Mouse (Mus musculus): ENCODE data around the gene Rsad1.

Gene Rsad1

DNA sequence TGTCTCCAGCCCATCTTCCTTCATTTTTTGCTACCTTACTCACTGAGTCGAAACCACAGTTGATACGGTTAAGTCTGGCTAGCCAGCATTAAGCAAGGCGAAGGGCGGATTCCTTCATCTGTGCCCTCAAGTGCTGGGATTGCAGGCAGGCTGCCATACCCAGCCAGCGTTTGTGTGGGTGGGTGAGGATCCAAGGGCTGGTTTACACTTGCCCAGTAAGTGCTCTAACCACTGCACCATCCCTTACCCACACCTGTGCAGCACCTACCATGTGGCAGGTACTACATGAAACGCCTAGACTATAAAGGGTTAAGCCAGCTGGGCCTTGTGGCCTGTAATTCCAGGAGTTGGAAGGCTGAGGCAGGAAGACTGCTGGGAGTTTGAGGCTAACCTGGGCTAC, 1.8 kb downstream of the Rsad1 start:
- DNase-seq, result peak in 1 of 2 experiments; percentile 35

DNA sequence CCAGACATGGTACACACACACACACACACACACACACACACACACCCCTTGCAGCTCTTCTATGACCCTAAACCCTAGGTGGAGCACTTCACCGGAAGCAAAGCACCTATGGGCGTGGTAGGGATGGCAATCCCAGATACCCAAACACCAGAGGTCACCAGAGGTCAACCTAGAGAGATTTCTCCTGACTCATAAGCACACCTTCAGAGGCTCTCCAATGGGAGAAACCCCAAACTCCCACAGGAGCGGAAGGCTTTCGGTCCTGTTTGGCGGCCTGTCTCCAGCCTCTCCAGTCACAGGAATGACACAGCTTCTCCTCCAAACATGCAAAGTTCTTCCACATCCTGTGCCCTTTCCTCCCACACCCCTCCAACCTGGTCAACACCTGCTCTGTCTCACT, 2.7 kb downstream of the Rsad1 start:
- DNase-seq, result no peak

DNA sequence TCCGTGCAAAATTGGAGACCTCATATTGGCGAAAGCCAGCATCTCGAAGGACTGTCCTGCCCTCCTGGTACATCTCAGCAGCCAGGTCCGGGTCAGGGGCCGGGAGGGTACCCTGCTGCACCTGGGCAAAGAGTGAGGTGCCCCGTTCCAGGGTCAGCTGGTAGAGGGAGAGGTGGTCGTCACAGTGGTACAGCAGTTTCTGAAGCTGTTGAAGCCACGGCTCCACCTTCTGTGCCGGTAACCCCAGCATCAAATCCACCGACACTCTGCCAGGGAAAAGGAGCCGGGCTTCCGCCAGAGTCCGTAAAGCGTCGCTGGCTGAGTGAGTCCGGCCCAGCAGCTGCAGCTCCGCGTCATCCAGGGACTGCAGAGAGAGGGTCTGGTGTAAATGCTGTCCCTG, 4.6 kb downstream of the Rsad1 start:
- peak; percentile 48 to 50 for DNase-seq

DNA sequence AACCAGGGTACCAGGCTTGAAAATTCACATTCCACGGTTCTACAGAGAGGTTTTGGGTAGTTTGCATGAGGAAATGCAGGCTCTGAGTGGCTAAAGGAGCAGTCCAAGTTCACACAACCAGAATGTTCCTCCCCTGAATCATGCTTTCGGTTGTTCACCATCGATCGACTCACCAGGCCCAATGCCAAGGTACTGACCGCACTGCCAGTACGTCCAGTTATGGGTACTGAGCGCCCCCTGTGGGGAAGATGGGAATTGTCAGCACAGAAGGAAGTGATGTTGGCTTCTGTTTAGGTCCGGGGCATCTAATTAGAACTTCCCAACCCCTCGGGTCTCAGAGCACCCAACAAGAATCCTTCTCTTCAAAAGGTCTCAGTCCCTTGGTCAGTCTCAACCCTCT, 5.1 kb downstream of the Rsad1 start:
- DNase-seq, result peak; percentile 99 to 100

DNA sequence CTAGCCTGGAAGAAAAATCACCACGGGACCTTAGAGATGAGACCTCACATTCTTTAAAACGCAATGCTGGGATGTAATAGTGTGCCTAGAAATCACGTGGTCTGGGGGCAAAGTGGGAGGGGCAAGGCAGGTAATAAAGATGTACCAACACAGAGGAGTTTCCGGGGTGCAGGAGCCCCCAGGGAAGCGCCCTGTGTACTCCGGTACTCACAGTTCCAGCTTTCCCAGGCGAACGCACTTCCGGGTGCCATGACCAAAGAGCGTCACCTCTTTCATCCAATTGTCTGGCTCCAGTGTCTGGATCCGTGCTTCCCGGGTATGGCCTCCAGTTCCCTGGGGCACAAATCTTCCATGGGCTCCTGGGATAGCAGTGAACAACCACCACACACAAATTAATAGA, 5.7 kb downstream of the Rsad1 start:
- no peak for DNase-seq

DNA sequence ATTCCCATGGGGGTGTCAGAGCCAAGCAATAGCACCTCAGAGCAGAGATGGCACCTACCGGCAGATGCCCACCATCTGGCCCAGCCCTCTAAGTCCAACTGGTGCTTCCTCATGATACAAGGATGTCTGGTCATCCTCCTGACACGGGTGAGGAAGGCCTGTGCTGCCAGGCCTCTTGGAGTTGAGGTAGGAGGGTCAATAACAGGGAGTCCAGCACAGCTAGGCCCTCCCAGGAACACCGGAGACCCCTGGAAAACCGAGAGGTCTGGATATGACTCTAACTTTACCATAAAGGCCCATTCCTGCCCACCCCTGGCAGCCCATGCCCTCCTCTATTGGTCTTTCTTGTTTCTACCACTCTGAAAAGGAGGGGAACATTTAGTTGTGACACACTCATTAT, 6.7 kb downstream of the Rsad1 start:
- DNase-seq, result no peak

DNA sequence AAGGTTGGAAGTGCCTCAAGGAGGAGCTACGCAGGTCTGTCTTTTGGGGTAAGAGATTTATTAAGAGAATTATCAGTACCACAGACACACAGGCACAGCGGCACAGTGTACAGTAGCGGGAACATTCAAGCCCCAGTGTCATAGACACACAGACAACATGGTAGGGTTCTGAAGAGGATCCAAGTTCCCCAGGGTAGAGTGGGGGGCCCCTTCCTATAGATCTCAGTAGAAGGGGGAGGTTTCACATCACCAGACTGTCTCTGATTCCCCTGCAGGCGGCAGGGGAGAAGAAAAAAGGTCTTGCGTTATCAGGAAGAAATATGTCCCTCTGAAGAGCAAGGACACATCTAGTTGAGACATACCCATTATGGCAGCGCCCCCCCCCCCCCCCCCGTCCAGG, 9.3 kb downstream of the Rsad1 start:
- DNase-seq, result no peak

DNA sequence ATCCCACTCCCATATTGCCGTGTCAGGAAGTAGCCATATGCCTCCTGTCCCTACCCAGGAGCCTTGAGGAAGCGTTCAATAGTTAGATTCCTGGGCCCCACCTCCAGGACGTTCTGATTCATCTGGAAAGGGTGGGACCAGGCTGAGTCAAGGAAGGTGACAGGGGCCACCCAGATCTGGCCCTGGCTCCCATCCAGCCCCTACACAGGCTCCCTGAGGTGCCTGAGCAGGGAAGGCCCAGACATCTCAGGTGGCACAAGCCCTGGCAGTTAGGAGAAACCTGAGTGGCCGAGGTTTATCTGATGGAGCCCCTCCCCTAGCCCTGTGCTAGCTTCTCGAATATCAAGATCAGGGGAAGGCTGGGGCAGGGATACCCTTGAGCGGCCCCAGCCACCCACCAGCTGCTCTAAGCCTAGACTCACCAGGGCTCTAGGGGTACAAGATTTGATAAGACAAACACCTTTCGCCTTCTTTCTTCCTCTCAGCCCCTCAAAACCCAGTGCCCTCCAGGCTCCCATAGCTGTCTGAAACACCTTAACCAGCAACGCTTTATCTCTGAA, 10.2 kb downstream of the Rsad1 start:
- no peak for DNase-seq

DNA sequence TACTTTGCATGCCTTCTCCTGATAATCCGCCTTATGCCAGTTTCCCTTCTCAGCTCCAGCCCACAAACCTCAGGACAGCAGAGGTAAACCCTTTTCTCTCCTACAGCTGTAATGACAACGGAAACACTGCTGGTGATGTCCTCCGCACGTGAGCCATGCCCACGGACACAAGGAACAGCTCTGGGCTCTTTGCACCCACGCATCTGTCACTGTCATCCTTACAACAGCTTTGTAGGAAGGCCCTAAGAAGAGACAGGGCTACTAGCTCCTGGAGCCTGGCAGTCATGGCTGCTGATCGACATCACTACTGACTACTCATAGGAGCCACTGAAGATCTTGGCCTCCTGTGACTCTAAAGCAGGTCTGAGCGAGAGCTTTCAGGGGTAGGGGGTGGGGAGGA, 15.9 kb downstream of the Rsad1 start:
- no peak for DNase-seq

DNA sequence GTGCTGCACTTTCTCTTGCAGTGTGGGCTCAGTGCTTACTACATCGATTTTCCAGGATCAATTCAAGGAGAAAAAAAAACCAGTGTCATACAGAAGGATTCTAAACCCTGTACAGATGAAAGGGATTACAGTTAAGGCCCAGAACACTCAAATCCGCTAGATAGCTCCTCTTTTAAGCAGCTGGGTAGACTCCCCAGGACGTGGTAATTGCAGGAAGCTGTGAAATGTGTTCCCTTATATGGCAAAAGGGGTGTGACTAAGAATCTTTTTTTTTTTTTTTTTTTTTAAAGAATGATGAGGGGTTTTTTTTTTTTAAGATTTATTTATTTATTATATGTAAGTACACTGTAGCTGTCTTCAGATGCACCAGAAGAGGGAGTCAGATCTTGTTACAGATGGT, 20.2 kb downstream of the Rsad1 start:
- DNase-seq, result no peak

DNA sequence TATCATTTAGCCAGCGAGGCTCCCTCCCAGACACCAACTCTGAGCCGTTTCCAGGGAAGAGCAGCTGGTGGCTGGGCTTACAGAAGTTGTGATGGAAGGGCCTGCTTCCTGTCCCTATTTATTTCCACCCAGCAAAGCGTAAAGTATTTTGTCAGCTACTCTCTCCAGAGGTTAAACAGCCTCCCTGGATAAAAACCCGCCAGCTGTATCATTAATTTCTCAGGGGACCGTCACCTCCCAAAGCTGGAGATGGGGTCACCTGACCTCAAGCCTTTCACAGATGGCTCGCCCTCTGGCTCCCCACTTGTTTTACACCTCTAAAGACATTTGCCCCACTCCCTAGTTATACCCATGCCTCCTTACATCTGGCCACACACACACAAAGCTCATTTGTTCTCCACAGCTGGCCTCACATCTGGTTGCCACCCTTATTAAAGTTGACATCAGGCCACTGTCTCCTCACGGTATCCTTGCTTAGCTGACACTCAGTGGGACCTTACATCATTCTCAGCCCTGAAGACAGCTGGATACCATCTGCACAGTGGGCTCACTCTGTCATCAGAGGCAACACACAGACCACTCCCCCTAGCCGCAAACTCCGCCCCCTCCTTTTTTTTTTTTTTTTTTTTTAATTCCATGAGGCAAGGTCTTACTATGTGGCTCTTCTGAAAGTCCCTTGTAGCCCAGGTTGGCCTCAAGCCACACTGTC, 22.7 kb downstream of the Rsad1 start:
- no peak for DNase-seq

DNA sequence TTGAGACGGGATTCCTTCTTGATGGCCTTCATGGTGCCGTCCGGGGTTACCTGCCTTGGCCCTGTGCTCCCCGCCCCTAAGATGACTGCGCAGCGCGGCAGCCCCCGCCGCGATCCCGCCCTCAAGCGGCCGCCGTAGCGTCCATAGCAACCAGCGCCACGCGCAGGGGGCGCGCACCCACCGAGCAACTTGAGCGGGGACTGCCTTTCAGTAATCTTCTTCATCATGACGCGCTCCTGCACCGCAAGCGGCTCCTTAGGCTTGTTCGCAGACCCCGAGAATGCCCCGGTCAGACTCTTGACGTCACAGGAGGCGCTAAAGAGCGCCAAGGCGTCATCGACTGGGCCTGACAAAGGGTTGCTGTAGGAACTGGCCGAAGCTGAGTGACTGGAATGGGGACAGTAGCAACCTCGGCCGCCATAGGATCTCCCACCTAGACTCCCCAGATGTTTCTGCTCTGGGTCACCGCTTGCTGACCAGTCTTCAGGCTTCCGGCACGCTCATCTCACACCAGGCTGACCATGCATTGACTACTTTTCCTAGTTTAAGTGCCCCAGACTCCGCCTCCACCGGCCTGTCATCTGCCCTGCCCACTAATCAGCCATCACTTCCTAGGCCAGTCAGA, 27.7 kb downstream of the Rsad1 start, which contains the start of gene Mycbpap:
TSS of gene Mycbpap (minus strand) at position 524 of the 625 bp plus-strand sequence.
- peak; percentile 62 to 77 for DNase-seq

DNA sequence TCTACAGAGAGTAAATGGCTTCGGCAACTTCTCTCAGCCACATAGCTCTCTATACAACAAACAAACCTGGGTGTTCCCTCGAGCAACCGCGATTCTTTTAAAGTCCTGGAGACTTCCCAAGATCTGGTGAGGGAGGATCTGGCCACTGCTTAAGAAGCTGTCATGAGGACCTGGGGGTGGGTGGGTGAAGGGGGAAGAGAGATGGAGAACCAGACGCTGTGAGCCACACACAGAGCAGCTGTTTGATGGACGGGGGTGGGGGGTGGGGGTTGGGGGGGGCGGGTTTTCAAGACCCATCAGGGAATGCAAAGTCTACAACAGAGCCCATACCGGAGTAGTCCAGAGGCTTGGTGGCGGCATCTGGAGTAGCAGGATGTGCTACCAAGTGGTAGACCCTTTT, 35.6 kb downstream of the Rsad1 start:
- no peak for DNase-seq

DNA sequence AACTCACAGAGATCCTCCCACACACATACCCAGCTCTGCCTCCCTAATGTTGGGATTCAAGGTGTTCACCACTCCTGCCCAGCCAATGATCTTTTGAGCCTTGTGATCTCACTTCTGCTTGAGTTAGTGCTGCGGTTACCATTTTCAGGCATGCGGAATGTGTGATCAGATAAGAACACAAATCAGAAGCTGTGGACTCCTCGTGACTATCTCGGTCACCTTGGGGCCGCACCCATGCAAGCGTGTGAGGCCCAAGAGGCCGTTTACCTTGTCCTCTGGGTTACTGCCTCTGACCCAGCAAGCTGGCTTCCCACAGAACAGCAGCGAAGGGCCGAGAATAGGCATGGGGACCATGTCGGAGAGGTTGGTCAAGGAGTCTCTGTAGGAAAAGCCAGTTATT, 40.1 kb downstream of the Rsad1 start:
- no peak for DNase-seq

DNA sequence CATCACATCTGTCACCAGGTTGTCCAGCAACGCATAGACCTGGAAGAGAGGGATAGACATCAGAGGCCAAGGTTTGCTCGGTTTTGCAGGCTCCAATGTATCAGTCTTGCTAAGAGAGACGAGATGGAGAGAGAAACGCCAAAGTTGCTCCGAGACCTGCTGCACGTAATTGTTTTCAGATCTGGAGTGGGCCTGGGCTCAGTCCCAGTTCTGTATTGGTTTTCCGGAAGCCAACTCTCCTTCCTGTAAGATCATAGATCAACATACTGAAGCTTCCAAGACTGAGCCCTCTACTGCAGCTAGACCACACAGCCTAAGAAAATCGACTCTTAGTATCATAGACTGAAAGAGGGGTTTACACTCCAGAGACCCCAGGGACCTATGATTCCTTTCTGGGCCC, 47.6 kb downstream of the Rsad1 start:
- no peak for DNase-seq

DNA sequence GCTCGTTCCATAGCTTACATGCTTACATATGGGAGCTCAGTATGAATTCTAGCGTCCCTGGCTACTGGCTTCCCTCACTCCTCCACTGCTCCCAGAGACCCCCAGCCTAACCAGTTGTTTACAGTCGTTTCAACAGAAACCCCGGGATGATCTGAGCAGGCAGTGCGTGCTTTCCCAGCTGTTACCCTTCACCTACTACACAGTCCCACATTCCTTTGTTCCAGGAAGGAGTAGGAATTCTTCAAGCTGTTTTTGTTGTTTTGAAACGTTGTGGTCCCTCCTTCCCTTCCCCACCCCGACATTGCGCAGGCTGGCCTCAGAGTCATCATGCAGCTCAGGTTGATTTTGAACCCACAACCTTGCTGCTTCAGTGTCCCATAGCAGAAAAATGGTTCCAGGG, 48.7 kb downstream of the Rsad1 start:
- no peak for DNase-seq

DNA sequence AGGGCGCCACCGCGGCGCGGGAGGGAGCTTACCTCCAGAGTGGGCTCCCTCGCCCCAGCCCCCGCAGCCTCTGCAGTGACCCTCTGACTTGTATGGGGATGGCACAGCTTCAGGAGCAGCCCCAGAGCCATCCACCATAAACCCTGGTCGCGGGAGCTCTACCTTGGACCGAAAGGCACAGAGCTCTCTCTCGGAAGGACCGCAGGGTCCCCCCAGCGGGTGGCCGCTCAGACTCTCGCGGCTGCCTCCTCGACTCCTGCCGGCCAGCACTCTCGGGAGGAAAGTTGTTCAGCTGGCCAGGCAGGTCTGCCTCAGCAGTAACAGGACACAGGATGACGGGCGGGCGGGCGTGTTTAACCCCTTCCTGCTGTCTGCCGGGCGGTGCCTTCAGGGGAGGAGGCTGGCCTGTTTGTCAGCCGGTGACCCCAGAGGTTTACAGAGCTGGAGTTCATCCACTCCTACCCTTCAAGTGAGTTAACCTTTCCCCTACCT, 49.3 kb downstream of the Rsad1 start, which contains the start of gene Epn3:
TSS of gene Epn3 (minus strand) at position 314 of the 492 bp plus-strand sequence.
- peak; percentile 69 to 72 for DNase-seq

DNA sequence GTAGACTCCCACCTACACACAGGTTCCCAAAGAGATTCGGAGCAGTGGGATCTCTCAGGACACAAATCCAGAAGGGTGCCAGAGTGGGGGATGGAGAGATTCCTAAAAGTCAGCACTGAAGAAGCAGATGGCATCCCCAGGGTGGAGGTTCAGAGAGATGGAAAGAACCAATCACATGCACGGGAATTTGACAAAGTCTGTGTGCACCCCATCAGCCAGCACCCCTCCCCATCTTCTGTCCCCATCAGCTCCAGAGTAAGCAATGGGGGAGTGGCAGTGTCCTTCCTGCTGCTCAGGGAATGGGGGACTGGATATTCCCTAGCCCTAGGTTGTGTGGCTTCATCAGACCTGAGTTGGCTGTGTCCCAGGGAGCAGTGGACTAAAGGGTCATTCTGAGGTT, 50.0 kb downstream of the Rsad1 start:
- DNase-seq, result peak; percentile 86 to 89

DNA sequence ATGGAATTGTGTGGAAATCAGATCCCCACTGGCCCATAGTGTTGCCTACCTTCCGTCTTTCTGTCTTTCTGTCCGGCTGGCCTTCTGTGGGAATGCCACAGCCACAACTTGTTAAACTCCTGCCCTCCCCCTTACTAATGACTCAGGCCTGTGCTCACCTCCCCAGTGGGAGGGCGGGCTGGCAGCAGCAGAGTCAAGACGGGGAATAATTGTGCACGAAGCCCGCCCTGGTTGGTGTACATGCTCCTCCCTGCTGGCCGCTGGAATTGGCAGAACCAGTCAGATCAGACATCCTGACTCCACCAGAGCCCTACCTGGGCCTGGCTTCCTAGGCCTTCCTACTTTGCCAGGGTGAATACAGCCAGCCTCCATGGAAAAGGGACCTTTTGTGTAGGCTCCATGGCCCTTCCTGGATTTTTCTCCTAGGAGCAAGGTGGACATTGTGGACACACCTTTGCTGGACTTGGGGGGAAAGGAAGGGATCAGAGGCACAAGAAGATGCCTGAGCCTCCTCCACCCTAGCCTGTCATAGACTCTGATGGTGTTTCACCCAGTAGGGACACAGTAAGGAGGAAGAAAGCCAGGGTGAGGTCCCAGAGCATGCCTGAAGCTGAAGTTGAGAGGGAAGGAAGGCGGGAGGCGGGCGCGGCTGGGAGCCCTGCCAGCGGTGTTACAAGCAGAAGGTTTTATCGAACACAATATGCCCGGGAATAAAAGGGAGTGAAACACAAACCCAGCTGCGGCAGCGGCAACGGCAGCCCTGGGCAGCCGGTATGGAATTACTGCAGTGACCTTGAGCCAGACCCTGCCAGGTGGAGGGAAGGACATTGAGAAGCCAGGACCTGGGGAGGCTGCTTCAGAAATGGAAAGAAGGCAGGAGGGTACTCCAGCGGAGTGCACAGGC, 50.7 kb downstream of the Rsad1 start:
- peak; percentile 77 to 80 for DNase-seq

DNA sequence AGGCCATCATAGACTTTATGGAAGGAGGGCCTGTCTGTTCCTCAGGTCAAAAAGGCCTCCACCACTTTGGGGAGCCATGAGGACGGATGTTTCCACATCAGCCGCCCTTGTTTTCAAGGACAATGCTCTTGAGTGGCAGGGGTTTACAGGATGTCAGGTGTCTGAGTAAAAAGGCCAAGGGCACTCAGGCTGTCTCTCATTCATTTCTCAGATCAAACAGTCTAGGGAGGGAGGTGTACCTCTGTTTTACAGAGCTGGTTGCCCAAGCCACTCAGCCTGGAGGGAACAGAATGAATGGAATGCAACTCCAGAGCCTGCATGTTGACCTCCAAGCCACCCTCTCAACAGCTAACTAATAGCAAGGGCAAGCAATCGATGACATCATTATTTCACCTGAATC, 53.6 kb downstream of the Rsad1 start:
- DNase-seq, result no peak

DNA sequence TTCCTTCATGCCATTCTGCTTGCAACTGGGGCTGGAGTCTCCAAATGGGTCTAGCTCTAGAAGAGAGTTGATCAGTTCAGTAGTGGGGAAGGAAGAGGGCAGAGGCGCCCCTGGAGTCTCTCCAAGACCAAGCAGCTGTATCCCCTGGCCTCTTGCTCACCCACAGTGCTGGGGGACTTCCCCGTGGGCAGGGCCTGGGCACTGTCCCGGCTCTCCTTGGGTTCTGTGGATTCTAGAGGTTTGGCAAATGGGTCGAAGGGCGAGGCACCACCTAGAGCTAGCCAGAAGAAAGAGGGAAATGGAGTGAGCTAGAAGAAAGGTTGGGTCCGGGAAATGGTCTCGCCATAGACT, 57.3 kb downstream of the Rsad1 start:
- DNase-seq, result no peak

DNA sequence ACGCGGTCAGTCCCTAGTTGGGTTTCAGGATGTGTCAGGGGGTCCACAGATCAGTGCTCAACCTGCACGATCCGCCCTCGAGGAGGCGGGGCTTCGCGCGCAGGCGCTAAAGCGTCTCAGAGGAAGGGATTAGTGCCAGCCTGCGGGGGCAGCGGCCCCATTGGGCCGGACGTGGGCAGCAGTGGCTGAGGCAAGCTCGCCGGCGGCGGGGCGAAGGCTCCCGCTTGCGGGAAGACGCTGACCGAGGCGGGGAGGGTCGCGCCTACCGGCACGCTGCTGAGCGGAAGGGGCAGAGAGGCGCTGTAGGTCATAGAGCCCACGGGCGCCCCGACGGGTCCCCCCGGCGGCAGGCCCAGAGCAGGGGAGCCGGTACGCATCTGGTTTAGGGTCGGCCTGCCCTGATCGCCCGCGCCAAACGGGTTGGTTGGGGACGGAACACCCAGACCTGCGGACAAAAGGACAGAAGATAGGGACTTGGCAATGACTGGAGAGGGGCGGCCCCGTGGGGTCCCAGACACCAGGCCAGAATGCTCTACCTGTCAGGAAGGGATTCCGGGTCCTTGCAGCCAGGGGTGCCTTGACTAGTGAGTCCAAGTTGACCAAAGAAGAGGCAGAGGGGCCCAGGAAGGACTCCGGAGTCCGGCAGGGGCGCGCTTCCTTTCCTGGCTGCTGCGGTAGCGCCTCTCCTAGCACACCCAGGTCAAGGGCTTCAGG, 57.9 kb downstream of the Rsad1 start:
- peak; percentile 67 to 77 for DNase-seq
